Mouse (Mus musculus) right cerebral cortex, adult 18-20 months (tissue): ENCODE results near the gene Pzp.

Experiments used
- DNase-seq: peaks from one replicate; pipeline ENCODE4 v3.0.0; 2022; ENCODE audit warnings: mixed read lengths

The Pzp gene

DNA sequence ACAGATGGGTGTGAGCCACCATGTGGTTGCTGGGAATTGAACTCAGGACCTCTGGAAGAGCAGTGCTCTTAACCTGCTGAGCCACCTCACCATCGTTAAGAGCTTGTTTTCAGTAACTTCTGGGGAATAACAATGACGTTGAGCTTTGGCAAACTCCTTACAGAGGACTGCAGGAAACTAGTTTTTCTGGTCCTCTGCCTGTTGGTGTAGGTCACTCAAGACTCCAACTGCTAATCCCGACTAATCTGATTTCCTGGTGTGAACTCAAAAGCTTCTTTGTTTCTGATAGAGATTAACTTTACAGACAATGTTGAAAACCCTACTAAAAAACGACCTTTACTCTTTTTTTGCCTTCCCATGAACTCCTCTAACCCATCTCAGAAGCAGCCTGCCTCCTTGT, 49.0 kb downstream of the Pzp start:
- no peak for DNase-seq

DNA sequence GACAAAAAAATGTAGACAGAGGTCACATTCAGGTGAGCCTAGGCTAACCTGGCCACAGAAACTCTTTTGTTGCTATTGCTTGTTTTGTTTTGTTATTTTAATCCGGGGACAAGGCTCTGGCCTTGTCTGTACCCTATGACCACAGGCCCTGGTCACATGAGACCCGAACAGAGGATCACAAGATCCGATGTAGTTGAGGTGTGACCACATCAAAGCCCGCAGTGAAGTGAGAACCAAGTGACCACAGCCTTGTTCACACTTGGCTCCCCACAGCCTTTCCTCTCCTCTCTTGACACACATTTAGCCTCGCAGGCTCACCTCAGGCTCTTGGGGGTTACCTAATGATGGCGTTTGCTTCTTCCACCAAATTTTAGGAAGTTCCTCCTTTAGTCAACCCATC, 52.4 kb downstream of the Pzp start:
- no peak for DNase-seq

DNA sequence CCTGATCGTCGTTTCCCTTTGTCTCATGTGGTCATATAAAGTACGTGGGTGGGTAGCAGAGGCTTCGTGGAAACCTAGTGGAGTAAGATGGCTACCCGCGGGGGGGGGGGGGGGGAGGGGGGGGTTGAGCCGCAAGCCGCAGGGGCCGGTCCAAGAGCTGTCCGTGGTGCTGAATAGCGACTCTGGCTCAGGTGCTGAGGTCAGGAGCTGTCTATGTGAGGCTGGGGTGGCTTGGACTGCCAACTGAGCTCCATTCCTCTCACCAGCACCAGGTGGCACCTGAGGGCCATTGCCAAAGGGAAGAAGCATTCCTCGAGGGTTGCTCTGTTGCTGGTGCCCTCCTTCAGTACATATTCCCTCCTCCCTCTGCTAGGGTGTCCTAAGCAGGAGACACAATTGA, 57.1 kb downstream of the Pzp start:
- no peak for DNase-seq

DNA sequence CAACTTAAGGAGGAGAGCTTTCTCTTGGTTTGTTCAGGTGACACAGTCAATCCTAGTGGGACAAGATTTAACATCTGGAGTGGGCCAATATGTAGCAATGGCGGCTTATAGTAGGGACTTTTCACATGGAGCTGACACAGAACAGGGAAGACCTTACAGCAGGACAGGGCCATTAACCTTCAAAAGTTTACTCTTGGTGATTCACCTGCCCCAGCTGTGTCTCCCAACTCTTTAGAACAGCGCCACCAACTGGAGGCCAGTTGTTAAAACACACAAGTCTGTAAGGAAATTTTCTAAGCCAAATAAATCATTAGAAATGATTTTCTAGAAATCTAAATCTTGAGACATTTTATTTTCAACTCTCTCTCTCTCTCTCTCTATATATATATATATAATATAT, 59.2 kb downstream of the Pzp start:
- no peak for DNase-seq

DNA sequence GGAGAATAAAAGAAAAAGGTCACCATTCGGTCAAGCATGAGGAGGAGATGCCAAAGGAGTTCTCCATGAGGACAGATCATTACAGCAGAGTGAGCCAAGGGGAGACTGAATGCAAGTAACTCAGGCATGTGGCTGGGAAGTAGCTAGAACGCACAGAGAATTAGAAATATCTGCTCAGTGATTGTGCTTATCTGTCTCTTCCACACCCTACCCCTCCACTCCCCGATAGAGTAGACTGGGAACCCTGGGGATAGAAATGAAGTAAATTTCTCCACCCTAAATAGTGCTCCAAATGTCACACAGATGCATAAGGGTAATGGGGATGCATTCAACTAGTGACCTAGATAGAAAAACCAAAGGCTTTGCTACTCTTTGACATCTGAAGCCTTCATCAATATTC, 60.0 kb downstream of the Pzp start:
- DNase-seq, result no peak

DNA sequence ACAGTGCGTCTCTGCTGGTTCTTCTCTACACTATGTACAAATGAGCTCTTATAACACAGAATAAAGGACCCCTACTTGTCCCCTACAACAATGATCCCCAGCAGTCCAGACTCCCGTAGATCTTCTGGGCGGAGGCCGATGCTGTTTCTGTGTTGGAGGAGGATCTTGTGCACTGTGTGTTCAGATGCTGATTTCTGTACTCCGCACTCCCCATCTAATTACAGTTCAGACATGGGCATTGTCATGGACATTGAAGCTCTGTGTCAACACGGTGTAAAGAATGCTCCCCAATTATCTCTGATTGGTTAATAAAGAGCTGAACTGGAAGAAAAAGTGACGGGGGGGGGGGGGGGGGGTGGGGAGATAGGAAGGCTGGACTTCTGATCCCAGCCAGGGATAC, 60.5 kb downstream of the Pzp start:
- no peak for DNase-seq

DNA sequence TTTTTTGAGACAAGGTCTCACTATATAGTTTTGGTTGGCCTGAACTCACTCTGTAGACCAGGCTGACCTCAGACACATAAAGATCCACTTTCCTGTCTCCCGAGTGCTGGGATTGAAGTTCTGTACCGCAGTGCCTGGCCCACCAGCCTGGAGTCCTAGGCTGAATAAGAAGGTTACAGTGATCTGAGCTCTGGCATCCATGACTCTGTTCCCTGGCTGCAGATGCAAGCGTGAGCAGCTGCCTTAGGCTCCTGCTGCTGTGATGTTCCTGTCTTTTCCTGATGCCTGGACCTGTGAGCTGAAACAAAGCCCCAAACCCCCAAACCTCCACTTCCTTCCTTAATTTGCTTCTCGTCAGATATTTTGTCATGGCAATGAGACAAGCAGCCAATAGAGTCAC, 61.5 kb downstream of the Pzp start:
- DNase-seq, result no peak

DNA sequence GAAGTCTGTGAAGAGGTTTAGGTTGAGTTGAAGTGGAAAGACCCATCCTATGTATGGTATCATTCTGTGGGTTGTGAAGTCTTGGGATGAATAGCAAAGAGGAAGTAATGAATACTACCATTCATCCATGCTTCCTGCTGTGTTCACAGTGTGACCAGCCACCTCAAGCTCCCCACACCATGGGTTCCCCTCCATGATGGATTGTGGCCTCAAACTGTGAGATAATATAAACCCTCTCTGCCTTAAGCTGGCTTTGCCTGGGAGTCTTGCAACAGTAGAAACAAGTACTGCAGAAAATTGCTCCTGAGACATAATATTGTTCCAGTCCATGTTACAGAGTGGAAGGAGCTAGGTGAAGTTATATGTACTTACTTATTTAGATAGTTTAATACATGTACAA, 64.9 kb downstream of the Pzp start:
- DNase-seq, result no peak

DNA sequence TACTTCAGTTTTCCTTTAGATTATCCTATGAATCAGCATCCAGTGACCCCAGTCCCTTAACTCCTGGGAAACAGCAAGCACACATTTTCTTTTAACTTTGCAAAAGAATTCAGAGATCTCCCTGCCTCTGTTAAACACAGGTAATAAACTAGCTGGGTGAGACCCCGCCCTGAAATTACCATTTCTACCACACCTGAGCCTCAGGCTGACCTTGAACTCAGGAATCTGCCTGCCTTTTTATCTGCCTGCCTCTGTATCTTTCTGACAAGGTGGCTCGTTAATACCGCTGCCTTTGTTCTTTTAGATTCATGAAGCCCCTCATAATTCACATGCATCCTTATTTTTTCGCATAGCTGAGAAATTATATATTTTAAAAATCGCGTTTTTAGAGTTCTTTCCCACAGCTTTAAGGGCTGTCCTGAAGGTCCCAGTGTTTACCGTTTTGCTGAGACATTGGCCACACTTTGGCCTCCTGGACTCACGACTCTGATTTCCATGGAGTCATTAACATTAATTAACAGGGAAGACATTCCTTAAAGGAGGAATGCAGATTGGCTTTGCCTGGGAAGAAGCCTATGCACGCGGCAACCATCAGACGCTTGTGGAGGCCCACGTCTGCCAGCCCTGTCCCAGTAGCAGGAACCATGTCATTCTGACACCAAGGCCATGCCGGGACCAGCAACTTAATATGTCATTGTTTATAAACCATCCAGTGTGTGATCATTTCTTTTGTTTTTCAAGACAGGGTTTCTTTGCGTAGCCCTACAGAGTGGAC, 65.6 kb downstream of the Pzp start:
- no peak for DNase-seq

DNA sequence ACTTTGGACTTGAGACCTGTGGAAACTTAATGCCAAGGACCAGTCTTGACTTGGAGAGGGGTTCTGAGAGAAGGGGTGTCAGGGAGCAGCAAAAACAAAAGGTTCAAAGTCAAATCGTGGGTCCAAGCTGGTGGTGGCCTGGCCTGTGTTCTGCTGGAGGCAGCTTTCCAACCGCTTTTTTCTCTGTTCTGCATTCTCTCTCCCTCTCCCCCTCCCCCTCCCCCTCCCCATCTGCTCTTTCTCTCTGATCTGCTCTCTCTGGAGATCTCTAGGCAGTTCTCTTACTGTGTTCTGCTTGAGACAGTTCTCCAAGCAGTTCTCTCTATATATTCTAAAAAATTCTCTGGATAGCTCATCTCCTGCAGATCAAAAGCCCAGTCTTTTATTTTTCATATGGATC, 66.2 kb downstream of the Pzp start:
- no peak for DNase-seq

DNA sequence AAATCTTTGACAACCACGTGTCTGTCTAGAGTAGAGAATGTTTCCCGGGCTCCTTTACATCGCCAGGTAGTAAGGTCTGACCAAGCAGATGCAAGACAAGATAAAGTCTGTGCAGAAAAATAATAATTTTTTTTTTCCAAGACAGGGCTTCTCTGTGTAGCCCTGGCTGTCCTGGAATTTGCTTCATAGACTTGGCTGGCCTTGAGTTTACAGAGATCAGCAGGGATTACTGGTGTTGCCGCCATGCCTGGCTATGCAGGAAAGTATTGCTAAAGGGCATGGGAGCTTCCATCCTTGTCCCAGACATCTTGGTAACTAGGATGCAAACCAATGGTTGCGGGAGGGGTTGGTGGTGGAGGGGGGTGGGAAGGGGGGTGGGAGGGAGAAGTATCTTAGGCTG, 69.3 kb downstream of the Pzp start:
- no peak for DNase-seq

DNA sequence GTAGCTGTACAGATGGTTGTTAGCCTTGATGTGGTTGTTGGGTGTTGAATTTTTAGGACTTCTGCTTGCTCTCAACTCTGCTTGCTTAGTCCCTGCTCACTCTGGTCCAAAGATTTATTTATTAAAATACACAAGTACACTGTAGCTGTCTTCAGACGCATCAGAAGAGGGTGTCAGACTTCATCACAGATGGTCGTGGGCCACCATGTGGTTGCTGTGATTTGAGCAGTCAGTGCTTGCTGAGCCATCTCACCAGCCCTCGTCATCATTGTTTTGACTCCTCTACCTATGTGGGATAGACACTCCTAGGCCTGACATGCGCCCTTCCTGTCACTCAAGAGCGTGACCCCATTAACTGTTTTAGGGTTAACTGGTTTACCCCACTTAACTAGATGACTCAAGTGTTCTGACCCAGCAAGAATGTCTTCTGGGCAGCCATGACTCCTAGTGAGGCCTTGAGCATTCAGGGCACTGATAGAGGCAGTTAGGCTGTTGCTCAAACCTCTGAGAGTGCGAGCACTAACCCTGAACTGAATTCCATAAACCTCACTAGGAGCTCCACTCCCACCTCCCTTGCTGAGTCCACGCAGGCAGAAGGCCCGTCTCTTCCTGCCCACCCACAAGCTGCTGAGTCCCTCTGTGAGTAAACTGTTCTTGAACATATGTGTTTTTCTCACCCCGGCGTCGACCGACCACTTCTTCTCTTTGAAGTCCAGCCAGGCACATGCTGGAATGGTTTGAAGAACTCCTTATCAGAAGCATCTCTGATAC, 70.5 kb downstream of the Pzp start:
- DNase-seq, result peak; percentile 41

DNA sequence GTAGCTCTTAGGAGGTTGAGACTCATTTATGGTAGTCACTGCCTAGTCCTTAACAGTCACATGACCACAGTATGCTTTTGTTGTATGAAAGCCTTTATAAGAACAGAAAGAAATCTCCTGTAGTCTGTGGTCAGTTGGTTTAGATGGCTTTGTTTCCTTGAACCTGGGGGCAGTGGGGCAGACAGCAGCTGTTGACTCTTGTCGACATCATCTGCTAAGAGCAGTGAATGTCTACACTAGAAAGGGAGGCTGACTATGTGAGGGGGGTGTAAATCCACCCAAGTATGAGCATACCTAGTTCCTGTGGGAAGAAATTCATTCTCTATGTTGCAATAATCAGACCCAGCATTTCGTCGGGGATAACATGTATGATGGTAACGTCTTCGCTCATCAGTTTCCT, 79.5 kb downstream of the Pzp start:
- DNase-seq, result no peak

DNA sequence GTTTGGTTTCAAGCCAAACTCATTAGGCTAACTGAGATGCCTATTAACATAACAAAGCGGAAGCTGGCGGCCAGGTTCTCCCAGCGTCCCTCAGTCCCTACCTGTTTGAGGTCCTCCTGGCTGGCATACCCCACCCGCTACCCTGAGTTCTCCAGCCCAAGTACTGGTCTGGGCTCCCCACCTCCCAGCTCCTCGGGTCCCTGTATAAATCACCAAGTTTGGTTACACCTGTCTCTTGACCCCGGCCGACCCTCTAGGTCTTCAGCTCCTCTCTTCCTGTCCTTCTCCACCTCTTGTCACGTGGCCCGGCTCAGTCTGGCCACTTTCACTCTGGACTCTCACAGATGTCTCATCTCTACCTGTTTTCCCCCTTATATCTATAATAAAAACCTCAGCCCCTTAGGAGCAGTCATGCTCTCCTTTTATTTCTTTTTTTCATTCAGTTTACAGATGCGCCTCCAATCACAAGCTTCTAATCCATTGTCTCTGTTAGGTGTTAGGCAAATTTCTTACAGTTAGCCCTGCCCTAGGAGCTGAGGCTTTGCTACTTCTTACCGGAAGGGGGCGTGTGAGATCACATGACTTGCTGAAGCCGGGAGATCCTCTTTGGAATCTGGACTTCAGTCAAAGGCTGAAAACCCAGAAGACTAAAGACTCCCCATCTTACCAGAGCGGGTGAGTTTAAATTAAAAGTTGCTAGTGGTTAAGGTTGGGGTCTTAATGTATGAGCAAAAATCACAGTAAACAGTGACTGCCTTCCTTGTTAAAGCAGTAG, 80.6 kb downstream of the Pzp start:
- peak; percentile 59 for DNase-seq

DNA sequence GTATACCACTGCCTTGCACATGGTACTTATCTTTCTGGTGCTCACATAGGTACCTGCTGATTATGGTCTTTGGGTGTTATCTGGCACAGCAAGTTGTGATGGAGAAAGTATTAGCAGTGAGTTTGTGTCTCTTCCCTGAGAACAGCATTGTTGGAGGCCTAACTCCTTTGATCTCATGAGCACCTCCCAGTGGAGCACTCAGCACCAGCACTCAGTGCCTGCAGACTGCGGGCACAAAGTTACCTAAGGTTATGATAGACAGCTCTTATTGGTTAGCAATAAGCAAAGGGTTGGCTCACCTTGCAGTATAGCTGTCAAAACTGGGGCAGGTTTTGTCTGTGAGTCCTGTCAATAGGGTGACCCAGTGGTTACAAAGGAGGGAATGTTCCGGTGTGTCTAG, 86.3 kb downstream of the Pzp start:
- no peak for DNase-seq

DNA sequence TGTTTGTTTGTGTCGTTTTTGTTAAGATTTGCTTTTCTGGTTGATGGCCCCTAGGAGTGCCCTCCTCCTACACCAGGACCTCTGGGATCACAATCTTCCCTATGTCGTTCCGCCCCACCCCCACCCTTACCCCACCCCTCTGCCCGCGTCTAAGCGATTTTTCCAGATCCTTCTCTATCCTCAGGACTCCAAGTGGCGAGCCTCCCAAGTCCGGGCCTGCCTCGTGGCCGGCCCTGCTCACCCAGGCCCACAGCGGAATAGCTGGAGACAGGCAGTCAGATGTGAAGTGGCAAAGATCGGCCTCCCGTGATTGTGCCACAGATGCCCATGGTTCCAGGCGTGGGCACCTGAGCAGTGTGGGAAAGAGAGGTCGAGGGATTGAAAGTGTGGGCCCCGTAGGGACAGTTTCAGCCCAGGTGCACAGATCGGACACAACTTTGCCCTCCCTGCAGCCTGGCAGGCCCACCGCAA, 87.6 kb downstream of the Pzp start:
- no peak for DNase-seq

DNA sequence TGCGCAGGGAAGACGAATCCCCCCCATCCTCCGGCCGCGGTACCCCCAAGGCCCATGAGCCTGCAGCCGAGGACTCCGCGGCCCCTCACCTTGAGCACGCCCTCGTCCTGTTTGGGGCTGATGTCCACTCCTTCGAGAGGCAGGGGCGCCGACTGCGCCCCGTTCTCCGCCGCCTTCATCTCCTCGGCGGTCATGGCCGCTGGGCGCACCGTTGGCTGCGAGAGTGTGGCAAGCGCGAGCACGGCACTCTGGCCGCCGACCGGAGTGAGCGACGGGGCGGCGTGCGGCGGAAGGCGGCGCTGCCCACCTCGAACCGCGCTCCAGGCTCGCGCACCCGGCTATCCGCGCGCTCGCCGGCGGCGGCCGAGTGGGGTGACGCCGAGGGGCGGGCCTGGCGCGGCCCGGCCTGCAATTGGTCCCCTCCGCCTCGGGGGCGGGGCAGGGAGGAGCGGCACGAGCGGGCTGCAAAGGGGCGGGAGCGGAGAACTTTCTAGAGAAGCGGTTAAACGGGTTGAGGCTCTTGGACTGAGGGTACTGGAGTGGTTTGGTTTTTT, 88.1 kb downstream of the Pzp start, which contains the start of gene Fkbp4:
Gene Fkbp4, minus strand, starts transcription at position 361 of the 554 bp plus-strand sequence.
- peak; percentile 95 for DNase-seq

DNA sequence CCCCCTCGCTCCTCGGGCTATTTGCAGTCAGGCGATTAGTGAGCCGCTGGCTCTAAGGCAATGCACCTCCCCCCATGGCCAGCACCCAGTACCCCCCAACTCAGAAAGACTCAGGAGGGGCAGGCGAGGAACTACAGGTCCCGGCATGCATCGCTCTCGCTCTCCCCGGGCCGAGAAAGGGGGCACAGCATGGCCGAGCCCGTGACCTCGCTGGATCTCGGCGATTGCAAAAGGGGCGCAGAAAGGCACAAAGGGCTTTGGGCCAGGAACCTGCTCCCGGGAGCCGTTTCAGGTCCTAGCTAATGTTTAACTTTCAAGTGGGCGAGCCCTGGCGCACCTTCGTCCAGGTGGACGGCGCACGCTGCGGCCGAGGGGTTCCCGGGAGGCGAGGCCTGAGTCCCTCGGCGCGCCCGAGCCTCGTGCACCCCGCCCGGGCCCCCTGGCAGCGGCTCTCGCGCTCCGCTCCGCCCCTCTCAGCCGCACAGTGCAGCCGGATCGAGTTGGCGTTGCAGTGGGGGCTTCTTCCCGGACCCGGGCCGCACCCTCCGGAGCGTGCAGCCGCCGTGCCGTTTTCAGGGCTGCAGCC, 88.7 kb downstream of the Pzp start:
- DNase-seq, result peak; percentile 58

DNA sequence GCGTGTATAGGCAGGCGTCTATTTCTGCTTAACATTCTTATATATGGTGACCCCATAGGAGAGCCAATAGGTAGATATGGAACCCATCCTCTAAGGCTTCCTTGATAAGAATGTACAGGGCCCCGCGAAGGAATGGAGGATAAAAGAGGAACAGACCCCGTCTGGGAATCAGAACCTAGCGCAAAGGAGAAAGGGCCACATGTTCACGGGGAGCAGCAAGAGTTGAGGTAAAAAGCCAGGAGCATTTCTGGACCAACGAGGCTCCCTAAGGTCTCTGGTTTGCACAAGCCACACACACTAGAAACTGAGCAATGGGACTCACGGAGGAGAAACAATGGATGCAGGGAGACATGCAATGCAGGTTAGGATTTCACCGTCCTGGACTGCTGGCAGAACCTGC, 89.2 kb downstream of the Pzp start:
- no peak for DNase-seq

DNA sequence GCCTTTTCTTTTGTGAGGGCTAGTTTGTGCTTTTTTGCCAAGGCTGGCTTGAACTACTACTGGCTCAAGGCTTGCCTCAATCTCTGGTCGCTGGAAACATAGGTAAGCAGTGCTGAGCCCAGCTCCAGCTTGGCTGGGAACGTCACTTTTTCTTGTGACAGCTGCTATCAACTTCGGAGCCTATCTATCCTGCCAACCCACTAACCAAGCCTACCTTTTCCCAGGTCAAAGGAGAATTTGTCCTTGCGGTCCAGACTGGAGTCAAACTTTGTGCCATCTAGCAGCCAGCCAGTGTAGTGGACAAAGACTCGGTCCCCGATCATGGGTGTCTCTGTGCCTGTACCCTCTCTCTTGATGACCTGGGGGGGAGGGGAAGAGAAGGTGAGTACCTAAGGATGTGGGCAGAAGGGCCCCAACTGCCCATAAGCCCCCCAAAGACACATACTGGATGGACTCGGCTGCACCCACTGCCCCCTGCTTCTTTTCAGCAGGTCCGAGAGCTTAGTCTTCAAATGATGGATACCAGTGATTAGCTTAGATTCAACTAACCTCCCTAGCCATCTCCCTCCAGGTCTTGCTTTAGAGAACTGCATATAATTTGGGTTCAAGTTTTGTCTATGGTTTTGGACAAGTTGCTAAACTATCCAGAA, 90.0 kb downstream of the Pzp start:
- DNase-seq, result no peak

DNA sequence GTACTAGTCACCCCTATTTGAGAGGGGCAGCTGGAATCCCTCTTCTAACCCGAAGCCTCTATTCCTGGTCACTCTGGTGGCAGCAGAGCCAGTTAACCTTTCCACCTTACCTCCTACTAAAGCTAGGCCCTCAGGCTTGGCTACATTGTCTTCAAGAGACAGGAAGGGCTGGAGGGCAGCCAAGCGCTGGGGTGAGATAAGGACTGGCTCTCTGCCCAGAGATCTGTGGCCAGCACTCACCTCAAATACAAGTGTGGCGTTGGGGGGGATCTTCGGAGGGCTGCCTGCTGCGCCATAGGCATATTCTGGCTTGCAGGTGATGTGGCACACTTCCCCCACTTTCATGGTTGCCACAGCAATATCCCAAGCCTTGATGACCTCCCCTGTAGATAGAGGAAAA, 91.0 kb downstream of the Pzp start:
- DNase-seq, result no peak
